In genomic region chr7:139300423-139300822, GRCm38 (mm10) we compare ENCODE assay signal across 12 mouse cellular contexts. TPM values are rescaled to one million over a fixed set of nuclear protein-coding genes. Genes with fewer than 3 reads are reported as not detected.
DNase-seq lines count a peak whose midpoint lies in the region; ATAC-seq and TF ChIP-seq lines count a peak whose summit lies in the region.
"Had no signal": no experiment of that assay in that cellular context is flagged by ENCODE, and none has a peak within 500 bp of the region (broad histone marks: within the 10 kb centered on the region; RNA-seq: fewer than 3 reads in every experiment).

No protein-coding gene starts in this region.

- H3K9me3 ChIP-seq in forebrain, postnatal 0 days (ENCODE audit: low read length), result no peaks in the 10 kb centered on the region
- no peaks in the 10 kb centered on the region for H3K9me3 ChIP-seq in forebrain, embryonic 13.5 days (replicated peaks)
- H3K9me3 ChIP-seq: hindbrain, embryonic 10.5 days had no signal

- no peak overlapping the region for H3K4me2 ChIP-seq in forebrain, postnatal 0 days (ENCODE audit: low read depth)
- H3K4me2 ChIP-seq in forebrain, embryonic 13.5 days, result no peak overlapping the region

- H3K27me3 ChIP-seq in forebrain, postnatal 0 days (ENCODE audit: insufficient read depth, low read length), result peaks cover 2% of the 10 kb centered on the region; the same call in 1 of the 2 replicates
- H3K27me3 ChIP-seq in forebrain, embryonic 13.5 days, result peaks cover 22% of the 10 kb centered on the region

- no peak overlapping the region for H3K4me3 ChIP-seq in forebrain, postnatal 0 days (ENCODE audit: low read depth, low read length)
- H3K4me3 ChIP-seq in forebrain, embryonic 13.5 days, result no peak overlapping the region
- H3K4me3 ChIP-seq: hindbrain, embryonic 10.5 days had no signal

- no peaks in the 10 kb centered on the region for H3K36me3 ChIP-seq in forebrain, postnatal 0 days (ENCODE audit: insufficient read depth)
- no peaks in the 10 kb centered on the region for H3K36me3 ChIP-seq in forebrain, embryonic 13.5 days (ENCODE audit: poor library complexity, severe bottlenecking)
- H3K36me3 ChIP-seq: hindbrain, embryonic 10.5 days had no signal

- no peak overlapping the region for H3K27ac ChIP-seq in forebrain, postnatal 0 days (ENCODE audit: low read depth, low read length)
- no peak overlapping the region for H3K27ac ChIP-seq in forebrain, embryonic 13.5 days
- H3K27ac ChIP-seq: hindbrain, embryonic 10.5 days; liver, embryonic 14.5 days had no signal

- TF ChIP-seq CTCF in forebrain, postnatal 0 days (IDR thresholded peaks at IDR 0.05; ENCODE audit: low read depth), result no peak

- H3K9ac ChIP-seq in forebrain, postnatal 0 days, result no peak overlapping the region
- H3K9ac ChIP-seq in forebrain, embryonic 13.5 days, result no peak overlapping the region
- H3K9ac ChIP-seq: liver, embryonic 14.5 days had no signal

- peak; percentile 20 for DNase-seq in forebrain, postnatal 0 days
- peak; percentile 41 for DNase-seq in layer of hippocampus, adult 11-12 months (ENCODE audit: low spot score)
- DNase-seq in layer of hippocampus, postnatal 25 days (ENCODE audit: extremely low spot score in 1 of 2, low spot score in 1 of 2), result no peak
- peak; percentile 96 for DNase-seq in cerebellum, adult 9-10 months
- DNase-seq in right cerebral cortex, postnatal 36 days (ENCODE audit: low spot score in 2 of 2), result peak; percentile 32 to 42
- DNase-seq in neural tube, embryonic 10.5 days (ENCODE audit: extremely low spot score, low spot score), result no peak
- DNase-seq in layer of hippocampus, postnatal 36 days, result no peak
- DNase-seq: layer of hippocampus, adult 9-11 months; thymus, postnatal 25 days had no signal

- WGBS in forebrain, postnatal 0 days, result 46% methylated on average over 7 of the region's 7 CpGs
- 48% methylated on average over 7 of the region's 7 CpGs for WGBS in forebrain, embryonic 13.5 days

- peak; percentile 18; the same call in 1 of the 2 replicates for ATAC-seq in forebrain, postnatal 0 days
- ATAC-seq in forebrain, embryonic 13.5 days, result no peak

- no peaks in the 10 kb centered on the region for H3K4me1 ChIP-seq in forebrain, postnatal 0 days (ENCODE audit: insufficient read depth)
- 0 out of 2 replicates have a peak, but pooled peaks cover 3% of the 10 kb centered on the region for H3K4me1 ChIP-seq in forebrain, embryonic 13.5 days

RNA-seq across cellular contexts. Expression of gene Pwwp2b, which starts 52.1 kb away (rescaled TPM):
- 4.3 and 5.4 TPM in 2 replicates for total RNA-seq in forebrain, postnatal 0 days (2014; rRNA removed)
- polyA plus RNA-seq in forebrain, postnatal 0 days (2015; fragmentation: Nextera tagmentation; extraction: Ambion mirVana), result 5.6 and 6.3 TPM in 2 replicates
- 4.5 and 4.7 TPM in 2 replicates for polyA plus RNA-seq in forebrain, embryonic 13.5 days (2015; fragmentation: Nextera tagmentation; extraction: Ambion mirVana)
- 10 to 100 TPM; 28.9 to 31.4 TPM for total RNA-seq in layer of hippocampus, postnatal 25 days (2021)
- total RNA-seq in layer of hippocampus, postnatal 36 days (2021), result 10 to 100 TPM; 30.0 to 31.6 TPM

Comparison
In these comparisons a context has a peak if more than half of its experiments do, and no peak if none do; other contexts are left out.
1. DNase-seq: peak in forebrain, postnatal 0 days (single experiment), layer of hippocampus, adult 11-12 months (single experiment), cerebellum, adult 9-10 months (single experiment) and right cerebral cortex, postnatal 36 days (2 of 2); none in layer of hippocampus, postnatal 25 days (0 of 2), neural tube, embryonic 10.5 days (single experiment) and layer of hippocampus, postnatal 36 days (0 of 2).